Mouse (Mus musculus) kidney, embryonic 14.5 days (tissue): ENCODE results near the gene Ccdc88c. TPM values are rescaled to one million over a fixed set of nuclear protein-coding genes. Genes with fewer than 3 reads are reported as not detected.
A peak's percentile ranks its signal among the peaks of the same experiment; 100 is the strongest.

Experiments
- ATAC-seq: fragments of 200-750 bp; cut with Nextera tagmentation; 2 replicates; pipeline ENCODE4 v1.8.0; 2017; ENCODE audit warnings: moderate number of reproducible peaks, mild to moderate bottlenecking, moderate TSS enrichment, moderate library complexity; ENCODE audit not compliant: low FRiP score, low TSS enrichment
- H3K27ac ChIP-seq: fragments of 300-500 bp; sonication (generic); 2 replicates; pipeline ENCODE4 v1.5.1; 2014; ENCODE audit warnings: low read depth, mild to moderate bottlenecking, low read length, moderate library complexity, mixed read lengths
- H3K27me3 ChIP-seq: fragments of 300-500 bp; sonication (generic); 2 replicates; pipeline ENCODE4 v1.6.1; 2014; ENCODE audit warnings: mild to moderate bottlenecking, low read length; ENCODE audit not compliant: control insufficient read depth, insufficient read depth
- H3K36me3 ChIP-seq: fragments of 300-500 bp; sonication (generic); 2 replicates; pipeline ENCODE4 v1.6.1; 2014; ENCODE audit warnings: low read length, mixed read lengths; ENCODE audit not compliant: control insufficient read depth, insufficient read depth
- H3K4me1 ChIP-seq: fragments of 300-500 bp; sonication (generic); 2 replicates; pipeline ENCODE4 v1.6.1; 2014; ENCODE audit warnings: low read length, mixed read lengths; ENCODE audit not compliant: control insufficient read depth, insufficient read depth
- H3K4me2 ChIP-seq: fragments of 300-500 bp; sonication (generic); replicated peaks from 2 replicates; pipeline ENCODE4 v1.6.1; 2014; ENCODE audit warnings: low read depth, mild to moderate bottlenecking, low read length
- H3K4me3 ChIP-seq: fragments of 300-500 bp; sonication (generic); 2 replicates; pipeline ENCODE4 v1.5.1; 2014; ENCODE audit warnings: mild to moderate bottlenecking, low read length
- H3K9ac ChIP-seq: fragments of 300-500 bp; sonication (generic); 2 replicates; pipeline ENCODE4 v1.6.1; 2014; ENCODE audit warnings: low read depth, mild to moderate bottlenecking, low read length, moderate library complexity
- H3K9me3 ChIP-seq: fragments of 300-500 bp; sonication (generic); 2 replicates; pipeline ENCODE4 v1.6.1; 2016; ENCODE audit warnings: low read length; ENCODE audit not compliant: control insufficient read depth
- WGBS: fragments of 180-500 bp; shearing (Covaris S2); extraction: QIAGEN DNeasy Blood & Tissue Kit; methylation state at CpG from one replicate; pipeline ENCODE4 v1.1.7; 2014; 5-methylcytosine and 5-hydroxymethylcytosine counted together
- polyA plus RNA-seq: library from polyadenylated mRNA; unstranded; fragments of >200 nt; fragmentation: Nextera tagmentation; extraction: Ambion mirVana; gene quantifications from 2 replicates; pipeline ENCODE4 v1.2.1, GENCODE M21; 2014

Ccdc88c gene
- polyA plus RNA-seq, 1 experiment from 2014 or later: 15.3 TPM

DNA sequence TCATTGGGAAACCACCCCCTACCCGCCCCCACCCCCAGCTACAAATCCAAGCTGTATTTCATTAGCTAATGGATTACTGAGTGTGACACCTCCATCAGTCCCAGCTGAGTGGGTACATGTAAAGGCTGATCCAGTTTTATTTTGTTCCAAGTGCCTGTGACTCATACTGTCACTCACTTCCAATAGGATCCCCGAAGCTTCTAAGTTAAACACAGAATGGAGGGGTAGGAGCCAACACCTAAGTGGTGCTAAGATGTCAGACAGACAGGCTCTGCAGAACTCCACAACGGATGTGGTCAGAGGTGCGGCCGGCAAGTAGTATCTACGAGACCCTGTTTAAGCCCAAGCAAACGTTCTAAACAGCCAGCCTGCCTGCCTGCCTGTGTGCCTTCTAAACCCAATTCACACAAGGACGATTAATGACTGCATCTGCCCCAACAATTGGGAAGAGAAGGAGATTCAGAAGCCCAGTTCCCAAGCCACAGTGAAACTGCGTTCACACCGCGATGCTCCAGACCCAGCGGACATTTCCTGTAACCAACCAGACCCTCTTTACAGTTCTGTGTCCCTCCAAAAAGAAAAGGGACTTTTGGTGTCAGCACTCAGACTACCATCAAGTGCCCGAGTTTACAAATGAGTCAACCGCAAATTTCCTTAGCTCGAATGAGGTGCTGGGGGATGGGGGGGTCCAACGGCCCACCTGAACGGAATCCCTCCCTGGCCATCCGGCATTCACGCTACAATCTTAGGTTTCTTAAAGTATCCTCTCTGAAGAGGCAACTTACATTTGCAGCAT is 1.2 kb downstream of the Ccdc88c start:
- Histone ChIP-seq H3K36me3 (no peaks in the 10 kb centered on the region), H3K4me1 (peaks cover 24% of the 10 kb centered on the region), H3K27me3 (0 out of 2 replicates have a peak, but pooled peaks cover 4% of the 10 kb centered on the region), H3K4me3 (peak overlapping the region; percentile 77), H3K4me2 (peak overlapping the region; percentile 91), H3K9me3 (no peaks in the 10 kb centered on the region), H3K27ac (0 out of 2 replicates have a peak overlapping the region, but pooled peaks have one; percentile 88), H3K9ac (peak overlapping the region; percentile 80)
- 3% methylated on average over 19 of the region's 19 CpGs for WGBS
- ATAC-seq: peak; percentile 18; the same call in 1 of the 2 replicates

DNA sequence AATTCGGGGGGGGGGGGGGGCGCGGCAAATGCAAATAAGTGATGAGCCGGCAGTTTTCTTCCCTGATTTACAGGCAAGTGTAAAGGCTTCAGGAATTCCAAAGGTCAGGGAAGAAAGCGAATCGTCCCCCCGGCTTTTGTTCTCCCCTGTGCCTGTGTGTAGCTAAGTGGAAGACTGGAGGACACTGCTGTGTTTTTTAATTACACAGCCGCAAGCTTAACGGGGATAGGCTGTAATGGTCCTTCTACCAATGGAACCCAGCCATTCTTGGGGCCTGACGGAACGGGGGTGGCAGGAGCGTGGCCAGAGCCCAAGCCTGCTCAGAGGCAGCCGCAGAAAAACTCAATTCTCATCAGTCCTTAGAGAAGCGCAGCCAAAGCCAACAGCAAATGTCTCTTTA is 1.9 kb downstream of the Ccdc88c start:
- Histone ChIP-seq H3K4me1 (peaks cover 24% of the 10 kb centered on the region), H3K9me3 (no peaks in the 10 kb centered on the region), H3K4me2 (peak overlapping the region; percentile 91), H3K27me3 (0 out of 2 replicates have a peak, but pooled peaks cover 4% of the 10 kb centered on the region), H3K4me3 (peak overlapping the region; percentile 77), H3K36me3 (no peaks in the 10 kb centered on the region), H3K27ac (peak overlapping the region; percentile 37; the same call in 1 of the 2 replicates), H3K9ac (peak overlapping the region; percentile 12; the same call in 1 of the 2 replicates)
- WGBS: 6% methylated on average over 12 of the region's 14 CpGs
- ATAC-seq: no peak

DNA sequence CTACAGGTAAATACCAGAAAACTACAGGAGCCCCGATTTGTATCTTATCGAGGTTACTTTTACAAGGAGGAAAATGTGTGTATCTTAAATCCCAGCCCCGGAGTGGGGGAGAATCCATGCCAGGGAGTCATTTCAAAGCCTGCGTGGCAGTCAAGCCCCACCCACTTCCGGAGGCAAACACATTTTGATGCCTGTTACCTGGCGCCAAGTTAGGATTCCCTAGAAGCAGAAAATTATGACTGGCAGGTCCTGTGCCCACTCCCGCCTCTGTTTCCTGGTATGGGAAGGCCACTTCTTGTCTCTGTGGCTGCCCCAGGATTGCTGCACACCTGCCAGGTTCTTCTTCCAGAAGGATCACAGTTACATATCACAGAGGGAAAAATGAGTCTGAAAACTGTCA is 2.3 kb downstream of the Ccdc88c start:
- Histone ChIP-seq H3K4me1 (peaks cover 24% of the 10 kb centered on the region), H3K27me3 (0 out of 2 replicates have a peak, but pooled peaks cover 4% of the 10 kb centered on the region), H3K36me3 (peaks cover 3% of the 10 kb centered on the region), H3K9ac (peak overlapping the region; percentile 12; the same call in 1 of the 2 replicates), H3K4me3 (peak overlapping the region; percentile 77), H3K27ac (no peak overlapping the region), H3K9me3 (no peaks in the 10 kb centered on the region), H3K4me2 (peak overlapping the region; percentile 91)
- ATAC-seq: no peak
- 48% methylated on average over 7 of the region's 7 CpGs for WGBS

DNA sequence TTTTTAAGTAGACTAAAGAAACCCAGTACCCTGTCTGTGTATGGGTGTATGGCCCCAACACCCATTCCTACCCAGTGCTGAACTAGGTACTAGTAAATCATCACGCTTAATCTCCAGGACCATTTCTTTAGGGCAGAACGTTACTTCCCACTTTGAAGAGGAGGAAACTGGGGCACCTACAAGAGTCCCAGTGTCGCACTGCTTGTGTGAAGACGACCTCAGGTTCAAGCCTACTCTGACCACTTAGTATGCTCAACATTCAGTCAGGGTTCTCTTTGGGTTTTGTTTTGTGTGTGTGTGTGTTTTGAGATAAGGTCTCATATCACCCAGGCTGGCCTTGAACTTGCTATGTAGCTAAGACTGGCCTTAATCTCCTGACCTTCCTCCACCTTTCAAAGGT is 2.8 kb downstream of the Ccdc88c start:
- H3K27me3 ChIP-seq: 0 out of 2 replicates have a peak, but pooled peaks cover 4% of the 10 kb centered on the region
- WGBS: 80% methylated on average over 4 of the region's 4 CpGs
- no peak overlapping the region for H3K27ac ChIP-seq
- H3K36me3 ChIP-seq: peaks cover 8% of the 10 kb centered on the region
- peaks cover 24% of the 10 kb centered on the region for H3K4me1 ChIP-seq
- ATAC-seq: no peak
- peak overlapping the region; percentile 91 for H3K4me2 ChIP-seq
- no peaks in the 10 kb centered on the region for H3K9me3 ChIP-seq
- H3K9ac ChIP-seq: no peak overlapping the region
- no peak overlapping the region for H3K4me3 ChIP-seq

DNA sequence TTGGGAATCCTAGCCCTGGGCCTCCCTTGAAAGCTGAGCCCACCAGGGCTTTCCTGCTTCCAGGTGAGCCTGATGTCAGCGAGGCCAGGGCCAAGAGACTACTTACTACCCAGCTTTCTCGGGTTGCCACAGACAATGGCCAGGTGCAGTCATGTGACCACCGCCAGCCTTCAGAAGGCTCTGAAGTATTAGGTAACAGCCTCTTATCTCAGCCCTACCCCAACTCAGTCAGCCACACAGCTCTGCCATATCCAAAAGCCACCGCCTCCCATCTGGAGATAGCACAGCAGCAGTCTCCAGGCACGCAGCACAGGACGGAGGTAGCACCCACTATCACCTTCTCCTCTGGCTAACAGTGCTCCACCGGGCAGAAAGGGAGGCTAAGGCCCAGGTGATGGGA is 3.5 kb downstream of the Ccdc88c start:
- peaks cover 8% of the 10 kb centered on the region for H3K36me3 ChIP-seq
- peak overlapping the region; percentile 17 for H3K4me2 ChIP-seq
- peaks cover 24% of the 10 kb centered on the region for H3K4me1 ChIP-seq
- no peak overlapping the region for H3K27ac ChIP-seq
- no peaks in the 10 kb centered on the region for H3K9me3 ChIP-seq
- H3K27me3 ChIP-seq: 0 out of 2 replicates have a peak, but pooled peaks cover 4% of the 10 kb centered on the region
- WGBS: 43% methylated on average over 7 of the region's 7 CpGs
- ATAC-seq: no peak
- no peak overlapping the region for H3K4me3 ChIP-seq
- no peak overlapping the region for H3K9ac ChIP-seq

DNA sequence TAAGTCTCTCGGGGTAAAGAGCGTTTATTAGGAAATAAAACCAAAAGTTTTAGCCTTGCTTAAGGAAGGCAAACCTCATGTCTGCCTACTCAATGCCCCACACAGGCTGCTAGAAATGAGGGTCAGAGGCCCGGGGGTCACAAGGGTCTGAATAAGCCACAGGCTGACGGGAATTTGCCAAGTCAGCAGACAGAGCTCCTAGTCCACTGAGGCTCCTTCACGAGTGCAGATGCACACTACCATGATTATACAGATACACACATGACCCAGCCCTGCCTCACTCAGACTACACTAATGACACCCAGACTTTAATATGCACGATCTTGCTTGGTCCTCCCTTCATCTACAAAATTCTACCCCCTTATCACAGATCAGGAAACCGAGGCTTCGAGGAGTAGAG is 4.0 kb downstream of the Ccdc88c start:
- no peak for ATAC-seq
- no peak overlapping the region for H3K27ac ChIP-seq
- H3K4me1 ChIP-seq: peaks cover 24% of the 10 kb centered on the region

DNA sequence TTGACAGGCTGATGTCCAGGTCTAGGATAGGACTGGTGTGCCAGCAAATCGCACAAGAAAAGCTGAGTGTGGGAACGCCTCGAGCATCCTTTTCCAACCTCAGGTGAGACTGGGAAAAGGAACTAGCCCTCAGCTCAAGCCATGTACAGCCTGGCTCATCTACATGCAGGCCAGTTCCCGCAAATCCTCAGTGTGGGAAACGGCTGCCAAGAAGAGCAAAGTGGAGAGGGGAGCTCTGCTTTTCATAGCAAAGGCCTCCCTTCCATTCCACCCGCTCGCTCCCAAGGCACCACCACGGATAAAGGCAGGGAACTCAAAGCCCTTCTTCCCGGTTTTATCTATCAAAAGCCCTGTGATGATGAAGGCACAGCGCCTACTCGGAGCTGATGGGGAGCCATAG is 5.7 kb downstream of the Ccdc88c start:
- H3K36me3 ChIP-seq: peaks cover 8% of the 10 kb centered on the region
- WGBS: 83% methylated on average over 11 of the region's 11 CpGs
- H3K4me1 ChIP-seq: peaks cover 34% of the 10 kb centered on the region
- H3K27me3 ChIP-seq: 0 out of 2 replicates have a peak, but pooled peaks cover 4% of the 10 kb centered on the region
- H3K4me3 ChIP-seq: no peak overlapping the region
- H3K9ac ChIP-seq: no peak overlapping the region
- H3K27ac ChIP-seq: no peak overlapping the region
- ATAC-seq: no peak
- no peak overlapping the region for H3K4me2 ChIP-seq
- no peaks in the 10 kb centered on the region for H3K9me3 ChIP-seq

More for the DNA sequence above, 4.0 kb downstream of the Ccdc88c start:
- Histone ChIP-seq H3K4me2 (peak overlapping the region; percentile 17; the same call in 1 of the 2 replicates), H3K9ac (no peak overlapping the region), H3K4me3 (no peak overlapping the region), H3K27me3 (0 out of 2 replicates have a peak, but pooled peaks cover 4% of the 10 kb centered on the region), H3K9me3 (no peaks in the 10 kb centered on the region), H3K36me3 (peaks cover 8% of the 10 kb centered on the region)
- 49% methylated on average over 8 of the region's 8 CpGs for WGBS

DNA sequence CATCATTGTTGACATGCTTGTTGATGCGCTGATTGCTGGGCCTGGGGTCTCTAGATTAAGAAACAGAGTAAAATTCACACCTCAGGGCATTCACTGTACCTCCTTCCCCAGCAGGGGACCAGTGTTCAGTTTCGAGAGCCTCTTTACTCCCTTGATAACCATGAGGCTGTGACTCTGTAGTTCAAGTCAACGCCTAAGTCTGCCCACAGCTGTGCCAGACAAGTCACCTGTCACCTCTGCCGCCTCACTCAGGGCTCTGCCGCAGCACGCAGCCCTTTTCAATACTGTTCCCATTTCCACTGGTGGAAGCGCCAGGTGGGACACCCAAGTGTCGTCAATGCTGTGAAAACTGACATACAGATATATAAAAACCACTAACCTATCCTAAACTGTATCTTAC is 6.5 kb downstream of the Ccdc88c start:
- no peak overlapping the region for H3K4me2 ChIP-seq
- peaks cover 8% of the 10 kb centered on the region for H3K36me3 ChIP-seq
- no peak for ATAC-seq
- H3K27me3 ChIP-seq: 0 out of 2 replicates have a peak, but pooled peaks cover 1% of the 10 kb centered on the region
- no peak overlapping the region for H3K4me3 ChIP-seq
- no peak overlapping the region for H3K27ac ChIP-seq
- peaks cover 42% of the 10 kb centered on the region for H3K4me1 ChIP-seq
- 92% methylated on average over 8 of the region's 8 CpGs for WGBS
- H3K9ac ChIP-seq: no peak overlapping the region
- no peaks in the 10 kb centered on the region for H3K9me3 ChIP-seq
